Mouse (Mus musculus) bone marrow macrophage, adult 2 months (primary cell): ENCODE results near the gene Dab1. TPM values are rescaled to one million over a fixed set of nuclear protein-coding genes. Genes with fewer than 3 reads are reported as not detected.

Source experiments
- H3K27ac ChIP-seq: 2 replicates; pipeline ENCODE4 v1.5.1; 2012; ENCODE audit warnings: low read depth, low read length; ENCODE audit not compliant: insufficient read depth
- H3K4me1 ChIP-seq: 2 replicates; pipeline ENCODE4 v1.6.1; 2012; ENCODE audit warnings: low read length; ENCODE audit not compliant: control insufficient read depth, insufficient read depth
- H3K4me3 ChIP-seq: 2 replicates; pipeline ENCODE4 v1.5.1; 2012; ENCODE audit warnings: mild to moderate bottlenecking, low read length, moderate library complexity; ENCODE audit not compliant: insufficient read depth
- CTCF ChIP-seq: IDR thresholded peaks from 2 replicates; pipeline ENCODE4 v1.5.1; 2012; ENCODE audit warnings: low read depth, mild to moderate bottlenecking, low read length, moderate library complexity
- POLR2A ChIP-seq: IDR thresholded peaks from 2 replicates; pipeline ENCODE4 v1.6.1; 2012; ENCODE audit warnings: mild to moderate bottlenecking, low read depth, low read length, borderline replicate concordance
- polyA plus RNA-seq: library from polyadenylated mRNA; stranded (reverse); fragments of >200 nt; gene quantifications from 2 replicates; pipeline ENCODE4 v1.2.4, GENCODE M21; 2012; ENCODE audit not compliant: missing spikeins, insufficient read depth, insufficient read length

Gene Dab1
- polyA plus RNA-seq, 1 experiment = not detected

DNA sequence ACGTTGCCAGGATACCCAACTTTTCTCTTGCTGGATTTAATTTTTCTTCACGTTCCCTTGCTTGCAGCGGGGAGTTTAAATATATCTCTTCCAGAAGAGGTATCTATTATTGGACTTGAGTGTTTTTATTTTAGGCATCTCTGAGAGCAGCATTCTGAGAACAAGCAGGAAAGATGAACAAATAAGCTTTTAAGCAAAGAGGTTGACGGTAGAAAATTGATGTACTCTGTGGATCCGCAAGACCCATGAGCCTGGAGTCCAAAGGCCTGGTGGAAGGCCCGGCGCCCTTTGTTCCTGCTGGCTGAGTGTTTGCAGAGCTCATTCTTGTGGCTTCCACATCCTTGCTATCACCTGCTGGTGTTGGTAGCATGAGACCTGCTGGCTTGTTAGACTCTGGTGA lies 1037.6 kb downstream of the Dab1 start:
- no peak overlapping the region for H3K27ac ChIP-seq
- TF ChIP-seq CTCF (no peak), POLR2A (no peak)
- no peaks in the 10 kb centered on the region for H3K4me1 ChIP-seq
- no peak overlapping the region for H3K4me3 ChIP-seq

DNA sequence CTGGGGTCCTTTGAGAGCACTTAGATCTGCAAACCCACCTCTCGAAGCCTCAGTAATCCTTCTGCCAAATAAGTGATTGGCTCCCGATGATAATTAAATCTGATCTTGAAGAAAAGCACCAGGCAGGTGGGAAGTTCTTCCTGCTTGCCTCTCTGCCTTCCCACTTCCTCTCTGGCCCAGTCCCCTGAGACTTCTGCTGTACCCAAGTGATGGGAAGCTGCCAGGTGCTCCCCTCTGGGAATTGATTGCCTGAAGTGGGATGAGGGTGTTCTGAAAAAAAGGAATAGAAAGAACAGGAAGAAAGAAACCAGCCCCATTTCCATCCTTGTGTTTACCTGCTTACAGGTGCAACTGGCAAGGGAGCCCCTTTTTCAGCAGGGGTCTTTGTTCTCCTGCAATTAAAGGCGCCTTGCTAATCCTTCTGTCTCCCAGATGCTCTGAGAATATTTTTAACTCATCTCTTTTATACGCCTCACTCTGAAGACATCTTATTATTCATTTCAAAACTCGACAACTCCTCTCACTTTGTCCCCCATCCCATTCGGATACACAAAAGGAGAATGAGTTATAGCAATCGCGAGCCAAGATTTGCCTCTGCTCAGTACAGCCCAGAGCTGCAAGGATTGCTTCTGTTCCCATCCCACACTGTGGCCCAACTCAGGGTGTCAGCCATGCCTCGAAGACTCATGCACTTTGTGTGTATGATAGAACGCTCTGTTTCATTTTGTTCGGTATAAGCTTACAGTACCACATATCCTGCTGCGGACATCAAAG lies 1043.9 kb downstream of the Dab1 start:
- H3K27ac ChIP-seq = no peak overlapping the region
- H3K4me3 ChIP-seq = no peak overlapping the region
- H3K4me1 ChIP-seq = no peaks in the 10 kb centered on the region
- TF ChIP-seq POLR2A (no peak), CTCF (no peak)

DNA sequence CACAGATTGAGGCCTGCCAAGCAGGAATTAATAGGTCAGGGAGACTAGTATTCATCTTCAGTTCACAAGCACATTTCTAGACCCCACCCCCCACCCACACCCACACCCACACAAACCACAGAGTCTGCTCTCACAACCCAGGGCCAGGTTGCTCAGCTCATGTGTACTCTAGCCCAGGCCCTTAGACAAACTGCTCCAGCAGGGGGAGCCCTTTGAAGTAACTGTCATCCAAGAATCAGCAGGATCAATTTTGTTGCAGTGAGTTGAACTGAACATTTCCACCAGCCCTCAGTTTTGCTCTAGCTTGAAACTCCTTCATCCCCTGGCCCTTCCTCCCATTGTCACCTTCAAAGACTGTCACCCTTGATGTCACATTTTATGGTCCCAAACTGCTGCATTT lies 1046.4 kb downstream of the Dab1 start:
- Histone ChIP-seq H3K4me1 (no peaks in the 10 kb centered on the region), H3K4me3 (no peak overlapping the region), H3K27ac (no peak overlapping the region)
- TF ChIP-seq POLR2A (no peak), CTCF (no peak)

DNA sequence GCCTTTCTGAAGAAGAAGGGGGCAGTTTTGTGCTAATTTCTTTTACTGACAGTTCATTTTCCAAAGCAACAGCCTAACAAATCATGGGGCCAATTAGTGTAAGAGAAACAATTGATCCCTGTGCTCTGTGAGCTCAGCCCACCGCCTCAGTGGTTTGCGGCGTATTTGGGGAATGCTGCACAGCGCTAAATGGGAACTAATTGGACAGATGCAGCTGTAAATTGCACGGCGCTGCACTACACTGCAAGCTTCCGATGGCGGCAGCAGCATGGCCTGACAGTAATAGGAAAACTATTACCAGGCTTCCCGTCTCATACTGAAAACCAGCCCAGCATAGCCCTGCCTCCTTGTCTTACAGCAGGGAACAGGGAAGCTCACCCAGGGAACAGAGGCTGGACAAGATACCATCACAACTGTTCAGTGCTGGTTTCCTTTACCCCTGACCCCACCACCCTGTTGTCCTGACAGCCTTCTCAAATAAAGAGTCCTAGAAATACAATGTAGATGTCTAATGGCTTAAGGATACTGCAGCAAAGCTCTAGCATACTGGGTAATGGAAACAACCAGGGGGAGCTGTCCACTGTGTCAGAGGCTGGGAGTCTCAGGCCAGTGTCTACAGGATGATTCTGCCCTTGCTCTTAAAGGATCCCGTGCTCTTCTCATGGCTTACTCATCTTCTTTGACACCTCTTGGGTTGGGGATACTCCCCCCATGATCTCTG lies 1047.8 kb downstream of the Dab1 start:
- H3K4me3 ChIP-seq = no peak overlapping the region
- H3K27ac ChIP-seq = no peak overlapping the region
- no peak for TF ChIP-seq POLR2A
- TF ChIP-seq CTCF = no peak
- H3K4me1 ChIP-seq = no peaks in the 10 kb centered on the region

DNA sequence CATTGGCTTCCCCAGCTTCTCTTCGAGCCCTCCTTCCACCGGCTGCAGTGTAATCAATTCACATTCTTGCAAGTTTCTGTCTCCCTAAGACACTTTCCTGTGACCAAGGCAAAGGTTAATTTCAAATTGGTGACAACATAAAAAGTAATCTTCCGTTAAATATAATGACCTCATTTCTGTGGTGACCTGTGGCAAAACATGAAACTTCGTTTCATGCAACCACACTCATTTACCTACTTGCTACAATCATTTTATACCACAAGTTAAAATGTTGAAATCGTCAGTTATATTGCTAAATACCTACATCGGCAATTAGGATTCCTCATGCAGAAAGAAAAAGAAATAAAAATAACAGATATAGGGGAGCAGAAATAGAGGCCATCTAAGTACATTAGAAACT lies 1048.9 kb downstream of the Dab1 start:
- no peak for TF ChIP-seq POLR2A
- TF ChIP-seq CTCF = no peak
- H3K27ac ChIP-seq = no peak overlapping the region
- H3K4me3 ChIP-seq = no peak overlapping the region
- H3K4me1 ChIP-seq = no peaks in the 10 kb centered on the region

DNA sequence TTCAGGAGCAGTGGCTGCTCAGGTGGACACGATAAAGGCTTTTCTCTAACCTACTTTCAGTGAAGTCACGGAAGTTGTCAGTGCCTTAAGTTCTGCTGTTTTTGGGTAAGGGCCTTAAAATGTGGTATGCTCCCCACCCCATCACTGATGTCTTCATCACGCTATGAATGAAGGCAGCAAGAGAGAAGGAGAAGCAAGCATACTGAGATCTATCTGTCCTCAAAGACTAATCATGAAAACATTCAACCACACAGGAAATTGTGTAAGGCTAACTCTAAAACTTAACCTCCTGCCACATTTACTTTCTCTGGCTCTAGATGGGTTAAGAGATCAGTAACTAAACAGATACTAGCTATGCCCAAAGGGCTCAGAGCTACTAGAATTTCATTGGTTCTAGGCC lies 1050.2 kb downstream of the Dab1 start:
- TF ChIP-seq POLR2A (no peak), CTCF (no peak)
- Histone ChIP-seq H3K27ac (no peak overlapping the region), H3K4me3 (no peak overlapping the region), H3K4me1 (no peaks in the 10 kb centered on the region)

DNA sequence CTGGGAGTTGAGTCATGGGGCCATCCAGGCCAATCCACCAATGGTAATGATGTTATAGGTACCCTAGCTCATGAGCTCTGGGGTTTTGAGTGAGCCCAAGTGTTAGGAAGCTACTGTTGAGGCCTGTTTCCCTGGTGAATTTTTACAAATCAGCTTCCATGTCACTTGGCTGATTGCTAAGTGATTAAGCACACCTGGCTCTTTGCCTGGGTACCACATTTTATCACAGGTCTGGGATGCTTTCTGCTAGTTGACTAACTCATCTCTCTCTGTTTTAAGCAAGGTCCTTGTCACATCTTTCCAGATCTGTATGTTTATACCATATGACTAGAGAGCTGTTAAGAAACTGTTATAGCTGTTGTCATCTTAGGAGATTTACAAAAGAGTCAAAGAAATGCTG lies 1051.6 kb downstream of the Dab1 start:
- H3K4me3 ChIP-seq = no peak overlapping the region
- TF ChIP-seq POLR2A (no peak), CTCF (no peak)
- no peaks in the 10 kb centered on the region for H3K4me1 ChIP-seq
- no peak overlapping the region for H3K27ac ChIP-seq

DNA sequence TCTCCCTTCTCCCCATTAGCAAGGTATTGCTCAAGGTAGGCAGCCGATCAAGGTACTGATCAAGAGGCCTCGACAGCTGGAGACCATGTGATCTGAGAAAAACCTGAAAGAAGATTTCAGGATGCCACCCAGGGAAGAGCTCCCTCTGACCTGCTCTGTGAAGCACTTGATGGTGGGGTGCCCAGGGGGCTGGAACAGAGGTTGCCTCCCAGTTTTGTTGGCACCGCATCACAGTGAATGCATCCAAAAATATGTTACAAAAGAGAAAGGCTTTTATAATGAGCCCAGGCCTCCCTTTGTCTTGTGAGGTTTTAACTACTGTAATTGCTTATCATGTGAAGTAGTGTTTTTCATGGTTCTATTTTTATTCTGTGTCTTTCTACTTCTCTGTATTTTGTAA lies 1054.2 kb downstream of the Dab1 start:
- H3K4me1 ChIP-seq = no peaks in the 10 kb centered on the region
- H3K4me3 ChIP-seq = no peak overlapping the region
- no peak overlapping the region for H3K27ac ChIP-seq
- TF ChIP-seq POLR2A = no peak
- no peak for TF ChIP-seq CTCF

DNA sequence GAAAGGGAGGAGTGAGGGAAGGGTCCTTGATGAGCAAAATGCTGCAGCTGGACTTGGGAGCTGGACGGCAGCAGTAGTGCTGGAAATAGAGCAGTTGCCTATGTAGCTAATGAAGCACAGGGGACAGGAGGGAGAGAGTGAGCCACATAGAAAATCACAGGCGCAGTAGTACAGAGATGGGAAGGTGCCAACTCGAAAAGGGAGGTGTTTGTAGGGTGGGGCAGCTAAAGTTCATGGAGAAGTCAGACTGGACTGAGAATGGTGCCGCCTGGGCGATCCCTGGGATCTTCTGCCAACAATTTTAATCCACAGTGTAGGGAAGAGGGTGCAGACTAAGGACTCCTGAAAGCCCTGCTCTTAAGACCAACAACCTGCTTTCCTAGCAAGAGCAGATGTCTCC lies 1055.5 kb downstream of the Dab1 start:
- no peak overlapping the region for H3K27ac ChIP-seq
- TF ChIP-seq CTCF (no peak), POLR2A (no peak)
- H3K4me3 ChIP-seq = no peak overlapping the region
- H3K4me1 ChIP-seq = no peaks in the 10 kb centered on the region

DNA sequence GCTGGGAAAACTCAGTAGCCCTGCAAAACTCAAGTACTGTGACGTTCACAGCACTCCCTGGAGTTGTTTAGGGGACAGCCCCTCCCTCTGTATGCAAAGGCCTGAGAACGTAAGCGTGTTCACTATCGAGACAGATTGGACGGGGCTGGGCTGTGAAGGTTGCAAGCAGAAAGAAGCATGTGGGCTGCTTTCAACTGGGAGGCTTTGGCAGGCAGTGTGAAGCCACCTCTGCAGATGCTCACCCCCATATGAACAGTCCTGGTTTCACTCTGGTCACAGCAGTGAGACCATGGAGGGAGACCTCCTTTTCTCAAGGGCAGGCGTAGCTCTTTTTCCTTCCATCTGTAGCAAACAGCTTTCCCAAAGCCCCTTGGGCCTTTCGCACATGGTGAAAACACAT lies 1059.1 kb downstream of the Dab1 start:
- Histone ChIP-seq H3K4me1 (no peaks in the 10 kb centered on the region), H3K27ac (no peak overlapping the region), H3K4me3 (no peak overlapping the region)
- TF ChIP-seq CTCF = no peak
